Mouse (Mus musculus) CH12.LX (cell line): ENCODE results near the gene Hdac9. TPM values are rescaled to one million over a fixed set of nuclear protein-coding genes. Genes with fewer than 3 reads are reported as not detected.

ENCODE experiments used
- DNase-seq: peaks from one replicate; pipeline ENCODE4 v3.0.0-alpha.2; 2013; ENCODE audit errors: extremely low read depth
- H3K27ac ChIP-seq: 2 replicates; pipeline ENCODE4 v1.5.1; 2012; ENCODE audit warnings: low read depth, mild to moderate bottlenecking, control low read depth, moderate library complexity; ENCODE audit not compliant: insufficient read depth
- H3K27me3 ChIP-seq: replicated peaks from 2 replicates; pipeline ENCODE3; 2012; ENCODE audit warnings: inconsistent platforms
- H3K36me3 ChIP-seq, 2 experiments: replicated peaks in 1 of 2; 2 replicates each; pipeline versions ENCODE3 to v1.6.1; 2012; ENCODE audit warnings: inconsistent platforms in 1 of 2, low read length in 1 of 2, mild to moderate bottlenecking in 1 of 2, mixed read lengths in 1 of 2, moderate library complexity in 1 of 2; ENCODE audit not compliant: control insufficient read depth in 1 of 2, insufficient read depth in 1 of 2
- H3K4me1 ChIP-seq, 2 experiments: 2 replicates each; pipeline ENCODE4 v1.6.1; 2012; ENCODE audit warnings: inconsistent platforms in 1 of 2, moderate library complexity in 1 of 2; ENCODE audit not compliant: insufficient read depth in 2 of 2, control insufficient read depth in 1 of 2
- H3K4me2 ChIP-seq: 2 replicates; pipeline ENCODE4 v1.6.1; 2012; ENCODE audit warnings: low read depth, mild to moderate bottlenecking, control low read depth; ENCODE audit not compliant: poor library complexity, insufficient read depth, severe bottlenecking
- H3K4me3 ChIP-seq, 3 experiments: fragments of 150-350 bp in 1 of 3; sonication (generic) in 1 of 3; replicated peaks in 1 of 3; 2 replicates each; pipeline versions ENCODE3 to v1.5.1; 2011 to 2012; ENCODE audit warnings: low read depth in 2 of 3, low read length in 2 of 3, mild to moderate bottlenecking in 2 of 3, moderate library complexity in 2 of 3, control low read depth in 1 of 3, improper control_type of control experiment in 1 of 3, inconsistent platforms in 1 of 3, mixed read lengths in 1 of 3; ENCODE audit not compliant: poor library complexity in 1 of 3
- H3K79me2 ChIP-seq: replicated peaks from 2 replicates; pipeline ENCODE4 v1.6.1; 2012; ENCODE audit warnings: mild to moderate bottlenecking, moderate library complexity; ENCODE audit not compliant: control insufficient read depth, poor library complexity, insufficient read depth, severe bottlenecking; ENCODE audit errors: extremely low read depth
- H3K9ac ChIP-seq: 2 replicates; pipeline ENCODE4 v1.6.1; 2012; ENCODE audit warnings: low read depth, mild to moderate bottlenecking, control low read depth, moderate library complexity; ENCODE audit not compliant: insufficient read depth
- H3K9me3 ChIP-seq: replicated peaks from 2 replicates; pipeline ENCODE3; 2012; ENCODE audit warnings: low read length, inconsistent platforms, mixed read lengths
- CTCF ChIP-seq, 2 experiments: IDR thresholded peaks in 1 of 2; conservative IDR thresholded peaks in 1 of 2; 2 replicates each; pipeline ENCODE4 v1.5.1; 2011 to 2012; ENCODE audit warnings: low read depth in 2 of 2, low read length in 2 of 2, improper control_type of control experiment in 1 of 2, inconsistent platforms in 1 of 2, mild to moderate bottlenecking in 1 of 2, moderate library complexity in 1 of 2
- E2F4 ChIP-seq: IDR thresholded peaks from 2 replicates; pipeline ENCODE4 v1.6.1; 2011; ENCODE audit warnings: low read depth, low read length, improper control_type of control experiment; ENCODE audit not compliant: insufficient replicate concordance
- ELF1 ChIP-seq: IDR thresholded peaks from 2 replicates; pipeline ENCODE4 v1.6.1; 2014; ENCODE audit warnings: low read depth, mild to moderate bottlenecking, inconsistent platforms, low read length, improper control_type of control experiment
- EP300 ChIP-seq: IDR thresholded peaks from 2 replicates; pipeline ENCODE4 v1.6.1; 2011; ENCODE audit warnings: low read length, improper control_type of control experiment
- JUN ChIP-seq: IDR thresholded peaks from 2 replicates; pipeline ENCODE4 v1.6.1; 2011; ENCODE audit warnings: low read depth, mild to moderate bottlenecking, low read length, improper control_type of control experiment, moderate library complexity; ENCODE audit not compliant: insufficient read depth
- JUND ChIP-seq: conservative IDR thresholded peaks from 2 replicates; pipeline ENCODE4 v1.6.1; 2011; ENCODE audit warnings: low read depth, low read length, improper control_type of control experiment
- KAT2A ChIP-seq: IDR thresholded peaks from 2 replicates; pipeline ENCODE4 v1.6.1; 2012; ENCODE audit warnings: low read length, improper control_type of control experiment, inconsistent platforms; ENCODE audit not compliant: insufficient replicate concordance
- MAFK ChIP-seq: IDR thresholded peaks from 2 replicates; pipeline ENCODE4 v1.6.1; 2011; ENCODE audit warnings: low read length, improper control_type of control experiment; ENCODE audit not compliant: insufficient replicate concordance
- MAX ChIP-seq: IDR thresholded peaks from 2 replicates; pipeline ENCODE4 v1.6.1; 2011; ENCODE audit warnings: low read length, improper control_type of control experiment
- MEF2A ChIP-seq: IDR thresholded peaks from 2 replicates; pipeline ENCODE4 v1.6.1; 2014; ENCODE audit warnings: low read depth, mild to moderate bottlenecking, inconsistent platforms, low read length, improper control_type of control experiment, borderline replicate concordance
- MXI1 ChIP-seq: IDR thresholded peaks from 2 replicates; pipeline ENCODE4 v1.6.1; 2011; ENCODE audit warnings: mild to moderate bottlenecking, low read depth, low read length, improper control_type of control experiment
- MYC ChIP-seq: IDR thresholded peaks from 2 replicates; pipeline ENCODE4 v1.6.1; 2011; ENCODE audit warnings: low read depth, mild to moderate bottlenecking, improper control_type of control experiment, low read length
- POLR2AphosphoS2 ChIP-seq: IDR thresholded peaks from 2 replicates; pipeline ENCODE4 v1.6.1; 2011; ENCODE audit warnings: low read depth, low read length, improper control_type of control experiment
- RCOR1 ChIP-seq: conservative IDR thresholded peaks from 2 replicates; pipeline ENCODE4 v1.6.1; 2012; ENCODE audit warnings: low read depth, mild to moderate bottlenecking, inconsistent platforms, low read length, improper control_type of control experiment
- SIN3A ChIP-seq: IDR thresholded peaks from 2 replicates; pipeline ENCODE4 v1.6.1; 2012; ENCODE audit warnings: low read length, improper control_type of control experiment, inconsistent platforms
- UBTF ChIP-seq: IDR thresholded peaks from 2 replicates; pipeline ENCODE4 v1.6.1; 2012; ENCODE audit warnings: low read depth, mild to moderate bottlenecking, inconsistent platforms, low read length, improper control_type of control experiment, moderate library complexity
- USF2 ChIP-seq: conservative IDR thresholded peaks from 2 replicates; pipeline ENCODE4 v1.6.1; 2011; ENCODE audit warnings: low read depth, low read length, improper control_type of control experiment
- ZNF384 ChIP-seq: IDR thresholded peaks from 2 replicates; pipeline ENCODE4 v1.6.1; 2012; ENCODE audit warnings: low read depth, low read length, improper control_type of control experiment, inconsistent platforms
- dilution Hi-C: fragments of 300-500 bp; cut with MboI; formaldehyde crosslinking; loops from 2 replicates; pipeline ENCODE4 v1.14.3; 2020; ENCODE audit warnings: low sequenced_read_pairs; ENCODE audit not compliant: extremely low pct_unique_long_range_greater_than_20kb, extremely low pct_ligation_motif_present
- in situ Hi-C: fragments of 300-500 bp; cut with MboI; formaldehyde crosslinking; loops from 3 replicates; pipeline ENCODE4 v1.14.3; 2019; ENCODE audit warnings: low sequenced_read_pairs, low pct_ligation_motif_present, low pct_unique_long_range_greater_than_20kb, mixed read lengths
- polyA plus RNA-seq: library from polyadenylated mRNA; unstranded; fragments of >175 nt; gene quantifications from 2 replicates; pipeline ENCODE4 v1.2.1, GENCODE M21; 2012; ENCODE audit warnings: low read depth; ENCODE audit not compliant: insufficient read length
- total RNA-seq, 2 experiments: library from RNA; depleted of rRNA; stranded (reverse); fragments of 300-350 nt in 1 of 2; fragments of >200 nt in 1 of 2; gene quantifications; 2 replicates each; pipeline ENCODE4 v1.2.3; 2012 to 2014

Hdac9 gene
- total and polyA plus RNA-seq, 3 experiments: 0.04 to 0.38 (median 0.17) TPM

DNA sequence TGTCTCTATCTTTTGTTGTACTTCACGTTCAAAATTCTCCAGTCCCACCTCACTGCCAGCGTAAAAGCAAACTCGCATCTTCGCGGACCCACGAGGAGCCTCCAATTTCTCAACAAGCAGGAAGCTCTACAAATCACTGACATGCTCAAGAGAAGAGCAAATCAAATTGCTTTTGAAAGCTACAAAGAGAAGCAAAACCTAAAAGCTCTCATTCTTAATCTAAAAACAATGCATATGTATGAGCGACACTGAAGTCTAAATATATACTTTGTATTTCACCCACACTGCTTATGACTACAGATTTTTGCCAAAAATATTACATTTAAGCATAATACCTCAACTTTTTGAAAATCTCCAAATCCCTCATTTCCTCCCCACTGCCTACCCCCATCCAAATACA is 45.9 kb downstream of the Hdac9 start:
- Histone ChIP-seq H3K4me2 (no peak overlapping the region), H3K9me3 (no peaks in the 10 kb centered on the region), H3K4me3 (no peak overlapping the region)
- no peak for TF ChIP-seq MEF2A
- TF ChIP-seq RCOR1: no peak
- no peak for TF ChIP-seq ZNF384
- no peak for TF ChIP-seq MAX
- no peak for TF ChIP-seq MAFK
- TF ChIP-seq JUN: no peak
- no peak for TF ChIP-seq EP300
- TF ChIP-seq UBTF: no peak
- no peak for TF ChIP-seq SIN3A
- TF ChIP-seq USF2: no peak
- TF ChIP-seq, all 38 proteins: peak for 0
- DNase-seq: no peak
- H3K9ac ChIP-seq: no peak overlapping the region
- dilution Hi-C loops (no loop called here), in situ Hi-C loops (no loop called here)
- H3K27me3 ChIP-seq: no peaks in the 10 kb centered on the region
- no peaks in the 10 kb centered on the region for H3K79me2 ChIP-seq
- no peaks in the 10 kb centered on the region for H3K36me3 ChIP-seq
- H3K4me1 ChIP-seq: peaks cover 0 to 12% of the 10 kb centered on the region in 2 experiments; a peak in 2 of 4 replicates
- H3K27ac ChIP-seq: no peak overlapping the region

DNA sequence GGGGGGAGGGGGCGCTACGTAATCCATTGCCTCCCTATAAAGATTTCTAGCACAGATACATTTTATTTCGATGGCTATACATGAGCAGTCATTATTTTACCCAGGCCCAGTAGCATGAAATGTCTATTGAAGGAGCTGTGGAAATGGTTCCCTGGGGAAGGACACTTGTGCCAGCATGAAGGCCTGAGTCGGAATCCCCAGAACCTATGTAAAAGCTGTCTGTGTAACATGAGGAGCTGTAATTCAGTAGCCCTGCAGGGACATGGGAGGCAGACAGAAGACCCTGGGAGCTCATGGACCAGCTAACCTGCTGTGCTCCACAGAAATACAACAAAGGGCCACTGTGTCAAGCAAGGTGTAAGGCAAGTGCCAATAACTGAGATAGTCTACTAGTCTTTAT is 75.7 kb downstream of the Hdac9 start:
- no peak for DNase-seq
- Histone ChIP-seq H3K4me3 (no peak overlapping the region), H3K4me1 (peaks cover 0 to 10% of the 10 kb centered on the region in 2 experiments; a peak in 3 of 4 replicates), H3K9me3 (no peaks in the 10 kb centered on the region), H3K36me3 (no peaks in the 10 kb centered on the region), H3K27ac (no peak overlapping the region), H3K79me2 (no peaks in the 10 kb centered on the region), H3K27me3 (no peaks in the 10 kb centered on the region), H3K9ac (no peak overlapping the region), H3K4me2 (no peak overlapping the region)
- TF ChIP-seq KAT2A: no peak
- no peak for TF ChIP-seq MXI1
- TF ChIP-seq ELF1: no peak
- TF ChIP-seq USF2: no peak
- TF ChIP-seq CTCF (conservative IDR thresholded peaks at IDR 0.05 in 1 of 2, IDR thresholded peaks at IDR 0.05 in 1 of 2; ENCODE audit: low read depth in 2 of 2, low read length in 2 of 2): no peak
- no peak for TF ChIP-seq POLR2AphosphoS2
- TF ChIP-seq E2F4: no peak
- TF ChIP-seq JUND: no peak
- TF ChIP-seq MYC: no peak
- dilution Hi-C loops: no loop called here
- in situ Hi-C loops: no loop called here
